Mouse (Mus musculus) splenic B cell, adult 2 months (primary cell): ENCODE measurements around the gene Cep72.
"Not testable (repeated sequence)": the region's sequence is repeated elsewhere in the genome, so short reads cannot be mapped to it uniquely, and the experiment has no call there.

ENCODE experiments used
- DNase-seq: peaks from one replicate; pipeline ENCODE4 v3.0.0-alpha.2; 2011; ENCODE audit warnings: low read depth, low spot score
- H3K27me3 ChIP-seq: 2 replicates; pipeline ENCODE4 v1.6.1; 2012; ENCODE audit warnings: mild to moderate bottlenecking, low read length, moderate library complexity, mixed read lengths; ENCODE audit not compliant: control insufficient read depth, poor library complexity, insufficient read depth, severe bottlenecking
- H3K36me3 ChIP-seq: 2 replicates; pipeline ENCODE4 v1.6.1; 2012; ENCODE audit warnings: mild to moderate bottlenecking, low read length, moderate library complexity, mixed read lengths; ENCODE audit not compliant: control insufficient read depth, poor library complexity, insufficient read depth, severe bottlenecking

Cep72 gene

GRCm38 (mm10) chr13:74062378-74063128, 454 bp upstream of the Cep72 start:
- DNase-seq: no peak
- no peaks in the 10 kb centered on the region for H3K36me3 ChIP-seq
- no peaks in the 10 kb centered on the region for H3K27me3 ChIP-seq

GRCm38 (mm10) chr13:74058081-74058480, 4.0 kb downstream of the Cep72 start:
- H3K36me3 ChIP-seq: no peaks in the 10 kb centered on the region
- no peaks in the 10 kb centered on the region for H3K27me3 ChIP-seq
- no peak for DNase-seq

- H3K27me3 ChIP-seq: no peaks in the 10 kb centered on the region
- no peaks in the 10 kb centered on the region for H3K36me3 ChIP-seq
- no peak for DNase-seq
Measured at GRCm38 (mm10) chr13:74056194-74056593, 5.9 kb downstream of the Cep72 start.

- no peak for DNase-seq
Measured at GRCm38 (mm10) chr13:74039926-74040325, 22.2 kb downstream of the Cep72 start.

GRCm38 (mm10) chr13:74035776-74036175, 26.3 kb downstream of the Cep72 start:
- DNase-seq: no peak
- Histone ChIP-seq H3K27me3 (no peaks in the 10 kb centered on the region), H3K36me3 (peaks cover 2% of the 10 kb centered on the region; the same call in 1 of the 2 replicates)

More at GRCm38 (mm10) chr13:74039926-74040325, 22.2 kb downstream of the Cep72 start:
- H3K27me3 ChIP-seq: no peaks in the 10 kb centered on the region
- H3K36me3 ChIP-seq: peaks cover 7% of the 10 kb centered on the region

- Histone ChIP-seq H3K36me3 (no peaks in the 10 kb centered on the region; the same call in 1 of the 2 replicates), H3K27me3 (no peaks in the 10 kb centered on the region)
- DNase-seq: no peak
Measured at GRCm38 (mm10) chr13:74034756-74035155, 27.3 kb downstream of the Cep72 start.

- DNase-seq: no peak
- no peaks in the 10 kb centered on the region for H3K27me3 ChIP-seq
- H3K36me3 ChIP-seq: no peaks in the 10 kb centered on the region
Measured at GRCm38 (mm10) chr13:74031133-74031532, 31.0 kb downstream of the Cep72 start.

- H3K36me3 ChIP-seq: no peaks in the 10 kb centered on the region
- no peaks in the 10 kb centered on the region for H3K27me3 ChIP-seq
- no peak for DNase-seq
Measured at GRCm38 (mm10) chr13:74030691-74031090, 31.4 kb downstream of the Cep72 start.

GRCm38 (mm10) chr13:74029013-74029412, 33.1 kb downstream of the Cep72 start:
- Histone ChIP-seq H3K36me3 (no peaks in the 10 kb centered on the region), H3K27me3 (no peaks in the 10 kb centered on the region)
- no peak for DNase-seq

GRCm38 (mm10) chr13:74028116-74028515, 34.0 kb downstream of the Cep72 start:
- no peaks in the 10 kb centered on the region for H3K27me3 ChIP-seq
- no peaks in the 10 kb centered on the region for H3K36me3 ChIP-seq
- no peak for DNase-seq

GRCm38 (mm10) chr13:74026215-74026614, 35.9 kb downstream of the Cep72 start:
- no peaks in the 10 kb centered on the region for H3K36me3 ChIP-seq
- peak; percentile 29 for DNase-seq
- H3K27me3 ChIP-seq: no peaks in the 10 kb centered on the region

GRCm38 (mm10) chr13:74025151-74026081, 36.7 kb downstream of the Cep72 start:
- H3K27me3 ChIP-seq: no peaks in the 10 kb centered on the region
- no peaks in the 10 kb centered on the region for H3K36me3 ChIP-seq
- peak; percentile 48 for DNase-seq

- not testable (repeated sequence) for DNase-seq, H3K27me3 ChIP-seq, H3K36me3 ChIP-seq
Measured at GRCm38 (mm10) chr13:74019006-74019405, 43.1 kb downstream of the Cep72 start.

GRCm38 (mm10) chr13:74017426-74017825, 44.7 kb downstream of the Cep72 start:
- Histone ChIP-seq H3K36me3 (no peaks in the 10 kb centered on the region), H3K27me3 (no peaks in the 10 kb centered on the region)
- DNase-seq: no peak

GRCm38 (mm10) chr13:74015908-74016307, 46.2 kb downstream of the Cep72 start:
- no peaks in the 10 kb centered on the region for H3K36me3 ChIP-seq
- no peak for DNase-seq
- H3K27me3 ChIP-seq: no peaks in the 10 kb centered on the region
